Comparison of ENCODE assay signal across 8 mouse cellular contexts in genomic region chr9:65140936-65141305, GRCm38 (mm10). TPM values are rescaled to one million over a fixed set of nuclear protein-coding genes. Genes with fewer than 3 reads are reported as not detected.
A peak's percentile ranks its signal among the peaks of the same experiment; 100 is the strongest.
DNase-seq lines count a peak whose midpoint lies in the region; ATAC-seq and TF ChIP-seq lines count a peak whose summit lies in the region.

Igdcc3 (plus strand) TSS chr9:65141189.

- WGBS in liver, adult 2 months = under 1% methylated on average over 43 of the region's 48 CpGs
- WGBS in neural tube, embryonic 14.5 days = 0% methylated on average over 15 of the region's 48 CpGs

- H3K4me1 ChIP-seq in CH12.LX (ENCODE audit: control insufficient read depth in 1 of 2, insufficient read depth in 2 of 2) = peaks cover 3 to 20% of the 10 kb centered on the region in 2 experiments; a peak in 3 of 4 replicates
- no peaks in the 10 kb centered on the region for H3K4me1 ChIP-seq in liver, adult 2 months (ENCODE audit: control insufficient read depth, insufficient read depth, low read length)
- peaks cover 20% of the 10 kb centered on the region for H3K4me1 ChIP-seq in neural tube, embryonic 14.5 days (ENCODE audit: control insufficient read depth, insufficient read depth, low read length)

- TF ChIP-seq POLR2A in CH12.LX (IDR thresholded peaks at IDR 0.05; ENCODE audit: low read depth, low read length) = no peak
- TF ChIP-seq POLR2A in liver, adult 2 months (IDR thresholded peaks at IDR 0.05; ENCODE audit: extremely low read depth, insufficient read depth, low read length) = no peak

- no peak for TF ChIP-seq RAD21 in CH12.LX (IDR thresholded peaks at IDR 0.05; ENCODE audit: low read depth, low read length)

- H3K36me3 ChIP-seq in CH12.LX (replicated peaks in 1 of 2; ENCODE audit: control insufficient read depth in 1 of 2, insufficient read depth in 1 of 2, low read length in 1 of 2) = no peaks in the 10 kb centered on the region
- H3K36me3 ChIP-seq in liver, adult 2 months (ENCODE audit: control insufficient read depth, insufficient read depth, low read length) = no peaks in the 10 kb centered on the region
- peaks cover 6% of the 10 kb centered on the region; the same call in 1 of the 2 replicates for H3K36me3 ChIP-seq in neural tube, embryonic 14.5 days (ENCODE audit: control insufficient read depth, insufficient read depth, low read length)

- TF ChIP-seq EP300 in CH12.LX (IDR thresholded peaks at IDR 0.05; ENCODE audit: low read length) = no peak

- peak within 1 kb of the TSS; percentile 99 for H3K4me2 ChIP-seq in CH12.LX (ENCODE audit: insufficient read depth, low read depth, poor library complexity, severe bottlenecking)
- H3K4me2 ChIP-seq in neural tube, embryonic 14.5 days (ENCODE audit: low read depth, low read length) = peak within 1 kb of the TSS; percentile 90

- peak; percentile 81 for ATAC-seq in neural tube, embryonic 14.5 days (ENCODE audit: low read depth)

- H3K9ac ChIP-seq in CH12.LX (ENCODE audit: insufficient read depth, low read depth) = peak within 1 kb of the TSS; percentile 48
- H3K9ac ChIP-seq in liver, adult 2 months (ENCODE audit: low read depth, low read length) = peak within 1 kb of the TSS; percentile 43
- H3K9ac ChIP-seq in neural tube, embryonic 14.5 days (replicated peaks; ENCODE audit: low read depth, low read length) = peak within 1 kb of the TSS; percentile 91

- peak; percentile 59 for DNase-seq in gastrocnemius, adult 2 months
- no peak for DNase-seq in gastrocnemius, adult 18-20 months (ENCODE audit: low spot score)
- DNase-seq in CH12.LX (ENCODE audit: extremely low read depth) = no peak
- peak; percentile 89 for DNase-seq in embryo, embryonic 10.5 days (ENCODE audit: low spot score)
- DNase-seq in heart, postnatal 36 days = peak; percentile 17 to 45
- no peak for DNase-seq in liver, adult 2 months (ENCODE audit: extremely low read depth, low read depth, low spot score)
- no peak for DNase-seq in spleen, postnatal 10 days (ENCODE audit: low spot score in 2 of 2)

- in situ Hi-C loops in CH12.LX (cut with MboI; ENCODE audit: low pct_ligation_motif_present, low pct_unique_long_range_greater_than_20kb, low sequenced_read_pairs) = no loop called here

- H3K9me3 ChIP-seq in CH12.LX (replicated peaks; ENCODE audit: low read length) = no peaks in the 10 kb centered on the region
- H3K9me3 ChIP-seq in neural tube, embryonic 14.5 days (ENCODE audit: control insufficient read depth, low read length) = no peaks in the 10 kb centered on the region

- no peaks in the 10 kb centered on the region for H3K79me2 ChIP-seq in CH12.LX (replicated peaks; ENCODE audit: control insufficient read depth, extremely low read depth, insufficient read depth, poor library complexity, severe bottlenecking)
- H3K79me2 ChIP-seq in liver, adult 2 months (ENCODE audit: control insufficient read depth, insufficient read depth, low read length) = no peaks in the 10 kb centered on the region

- H3K4me3 ChIP-seq in gastrocnemius, adult 2 months = peak within 1 kb of the TSS; percentile 86
- peak within 1 kb of the TSS in 2 of 3 experiments; percentile 32 to 69 for H3K4me3 ChIP-seq in CH12.LX (replicated peaks in 1 of 3; ENCODE audit: low read depth in 2 of 3, low read length in 2 of 3, poor library complexity in 1 of 3)
- peak within 1 kb of the TSS; percentile 45; the same call in 1 of the 2 replicates for H3K4me3 ChIP-seq in liver, adult 2 months (ENCODE audit: insufficient read depth, low read depth, low read length)
- H3K4me3 ChIP-seq in neural tube, embryonic 14.5 days (ENCODE audit: low read depth, low read length) = peak within 1 kb of the TSS; percentile 89

- intact Hi-C loops in gastrocnemius, adult 2 months (cut with DNase I) = no loop called here
- intact Hi-C loops in heart, postnatal 36 days (cut with DNase I) = no loop called here

- no peak for TF ChIP-seq CTCF in gastrocnemius, adult 2 months (IDR thresholded peaks at IDR 0.05)
- no peak for TF ChIP-seq CTCF in CH12.LX (conservative IDR thresholded peaks at IDR 0.05 in 1 of 2, IDR thresholded peaks at IDR 0.05 in 1 of 2; ENCODE audit: low read depth in 2 of 2, low read length in 2 of 2)
- no peak for TF ChIP-seq CTCF in liver, adult 2 months (IDR thresholded peaks at IDR 0.05; ENCODE audit: low read depth, low read length)

- H3K27ac ChIP-seq in gastrocnemius, adult 2 months = peak within 1 kb of the TSS; percentile 16
- no peak within 1 kb of the TSS for H3K27ac ChIP-seq in CH12.LX (ENCODE audit: insufficient read depth, low read depth)
- H3K27ac ChIP-seq in liver, adult 2 months (replicated peaks; ENCODE audit: insufficient read depth, low read depth, low read length) = no peak within 1 kb of the TSS
- H3K27ac ChIP-seq in neural tube, embryonic 14.5 days (ENCODE audit: low read depth, low read length) = peak within 1 kb of the TSS; percentile 95

- H3K27me3 ChIP-seq in CH12.LX (replicated peaks) = peaks cover 68% of the 10 kb centered on the region
- H3K27me3 ChIP-seq in liver, adult 2 months (ENCODE audit: control insufficient read depth, insufficient read depth, low read length) = peaks cover 8% of the 10 kb centered on the region
- H3K27me3 ChIP-seq in neural tube, embryonic 14.5 days (ENCODE audit: control insufficient read depth, insufficient read depth, low read length) = no peaks in the 10 kb centered on the region

- dilution Hi-C loops in CH12.LX (cut with MboI; ENCODE audit: extremely low pct_ligation_motif_present, extremely low pct_unique_long_range_greater_than_20kb, low sequenced_read_pairs) = no loop called here

TF ChIP-seq in CH12.LX, 34 proteins besides CTCF, POLR2A, EP300 and RAD21:
- no peak for TF ChIP-seq CHD2 (IDR thresholded peaks at IDR 0.05; ENCODE audit: low read length)
- no peak for TF ChIP-seq NELFE (IDR thresholded peaks at IDR 0.05; ENCODE audit: low read depth, low read length)
- TF ChIP-seq MXI1 (IDR thresholded peaks at IDR 0.05; ENCODE audit: low read depth, low read length) = no peak
- TF ChIP-seq CHD1 (IDR thresholded peaks at IDR 0.05; ENCODE audit: low read depth, low read length) = no peak
- TF ChIP-seq ZC3H11A (IDR thresholded peaks at IDR 0.05; ENCODE audit: low read depth, low read length) = no peak
- no peak for TF ChIP-seq IRF4 (IDR thresholded peaks at IDR 0.05; ENCODE audit: low read depth, low read length)
- no peak for TF ChIP-seq USF2 (conservative IDR thresholded peaks at IDR 0.05; ENCODE audit: low read depth, low read length)
- TF ChIP-seq POLR2AphosphoS2 (IDR thresholded peaks at IDR 0.05; ENCODE audit: low read depth, low read length) = no peak
- TF ChIP-seq MAZ (IDR thresholded peaks at IDR 0.05; ENCODE audit: low read depth, low read length) = no peak
- no peak for TF ChIP-seq ELF1 (IDR thresholded peaks at IDR 0.05; ENCODE audit: low read depth, low read length)
- TF ChIP-seq E2F4 (IDR thresholded peaks at IDR 0.05; ENCODE audit: insufficient replicate concordance, low read depth, low read length) = no peak
- TF ChIP-seq GABPA (IDR thresholded peaks at IDR 0.05; ENCODE audit: insufficient replicate concordance, low read depth, low read length) = no peak
- no peak for TF ChIP-seq ZKSCAN1 (IDR thresholded peaks at IDR 0.05; ENCODE audit: borderline replicate concordance, low read depth, low read length)
- no peak for TF ChIP-seq BHLHE40 (IDR thresholded peaks at IDR 0.05; ENCODE audit: low read depth, low read length)

RNA-seq across cellular contexts. Expression of gene Igdcc3, which starts in this region (rescaled TPM):
- under 1 TPM; 0.17 to 0.18 TPM for total RNA-seq in gastrocnemius, adult 2 months (2021)
- under 1 TPM; 0.21 to 0.32 TPM for total RNA-seq in gastrocnemius, adult 18-20 months (2021)
- total RNA-seq in CH12.LX (2012; rRNA removed) (0.21 TPM in 1 of 2 replicates, not detected in the other), CH12.LX (2014; rRNA removed) (not detected in 2 replicates)
- polyA plus RNA-seq in CH12.LX (2012; ENCODE audit: insufficient read length, low read depth) = 0.20 and 0.26 TPM in 2 replicates
- total RNA-seq in heart, postnatal 36 days (2021) = under 1 TPM in 1 of 2 experiments, not detected in 1; 0.08 TPM
- total RNA-seq in liver, adult 2 months (2014; rRNA removed) = not detected in 2 replicates
- not detected in 2 replicates for polyA plus RNA-seq in liver, adult 2 months (2012; rRNA removed)
- 9.9 and 10.1 TPM in 2 replicates for polyA plus RNA-seq in neural tube, embryonic 14.5 days (2014; fragmentation: Nextera tagmentation; extraction: Ambion mirVana)

Comparison
In these comparisons a context has a peak if more than half of its experiments do, and no peak if none do; other contexts are left out.
1. Peak in DNase-seq, H3K4me3 ChIP-seq and H3K27ac ChIP-seq in gastrocnemius, adult 2 months; RNA of the gene not detected or under 1 TPM.
2. Peak in DNase-seq in heart, postnatal 36 days; RNA of the gene not detected or under 1 TPM.